Mouse (Mus musculus) liver, embryonic 14.5 days (tissue): ENCODE measurements around the gene Actn2. TPM values are rescaled to one million over a fixed set of nuclear protein-coding genes. Genes with fewer than 3 reads are reported as not detected.

Experiments used
- ATAC-seq: fragments of 200-750 bp; cut with Nextera tagmentation; 2 replicates; pipeline ENCODE4 v1.8.0; 2017; ENCODE audit warnings: moderate number of reproducible peaks, mild to moderate bottlenecking, moderate library complexity; ENCODE audit not compliant: insufficient read depth
- DNase-seq, 3 experiments: peaks; one replicate each; pipeline ENCODE4 v3.0.0-alpha.2; 2012 to 2013; ENCODE audit warnings: low read depth in 3 of 3, low spot score in 3 of 3
- H3K27ac ChIP-seq: fragments of 300-500 bp; sonication (generic); 2 replicates; pipeline ENCODE4 v1.5.1; 2014; ENCODE audit warnings: moderate library complexity, mild to moderate bottlenecking, control low read depth, inconsistent platforms
- H3K27me3 ChIP-seq: fragments of 300-500 bp; sonication (generic); 2 replicates; pipeline ENCODE4 v1.6.1; 2014; ENCODE audit warnings: mild to moderate bottlenecking, low read length, moderate library complexity; ENCODE audit not compliant: control insufficient read depth, insufficient read depth
- H3K36me3 ChIP-seq: fragments of 300-500 bp; sonication (generic); replicated peaks from 2 replicates; pipeline ENCODE4 v1.6.1; 2014; ENCODE audit warnings: low read depth; ENCODE audit not compliant: control insufficient read depth, insufficient read depth
- H3K4me1 ChIP-seq, 2 experiments: fragments of 200-500 bp in 1 of 2; fragments of 300-500 bp in 1 of 2; sonication (generic) in 1 of 2; replicated peaks; 2 replicates each; pipeline ENCODE4 v1.6.1; 2012 to 2014; ENCODE audit warnings: antibody characterized with exemption in 1 of 2, inconsistent platforms in 1 of 2, low read length in 1 of 2; ENCODE audit not compliant: control insufficient read depth in 2 of 2, insufficient read depth in 2 of 2
- H3K4me2 ChIP-seq: fragments of 300-500 bp; sonication (generic); 2 replicates; pipeline ENCODE4 v1.6.1; 2014; ENCODE audit warnings: low read depth, mild to moderate bottlenecking, control low read depth, moderate library complexity
- H3K4me3 ChIP-seq, 2 experiments: fragments of 200-500 bp in 1 of 2; fragments of 300-500 bp in 1 of 2; sonication (generic) in 1 of 2; 2 replicates each; pipeline ENCODE4 v1.5.1; 2012 to 2014; ENCODE audit warnings: low read depth in 2 of 2, low read length in 2 of 2, mild to moderate bottlenecking in 2 of 2, control low read depth in 1 of 2, inconsistent platforms in 1 of 2, moderate library complexity in 1 of 2; ENCODE audit not compliant: insufficient read depth in 1 of 2
- H3K9ac ChIP-seq: fragments of 300-500 bp; sonication (generic); replicated peaks from 2 replicates; pipeline ENCODE4 v1.6.1; 2014; ENCODE audit warnings: mild to moderate bottlenecking, control low read depth, moderate library complexity
- H3K9me3 ChIP-seq: fragments of 300-500 bp; sonication (generic); 2 replicates; pipeline ENCODE4 v1.6.1; 2016; ENCODE audit warnings: low read length, mixed read lengths; ENCODE audit not compliant: control insufficient read depth
- CTCF ChIP-seq: IDR thresholded peaks from 2 replicates; pipeline ENCODE4 v1.5.1; 2016; ENCODE audit warnings: antibody characterized with exemption, low read depth, control low read depth
- EP300 ChIP-seq: IDR thresholded peaks from 2 replicates; pipeline ENCODE4 v1.6.1; 2016; ENCODE audit warnings: antibody characterized with exemption, low read depth
- WGBS: fragments of 180-500 bp; shearing (Covaris S2); extraction: QIAGEN DNeasy Blood & Tissue Kit; methylation state at CpG from one replicate; pipeline ENCODE4 v1.1.7; 2014; ENCODE audit not compliant: insufficient replicate concordance; 5-methylcytosine and 5-hydroxymethylcytosine counted together
- polyA plus RNA-seq, 2 experiments: library from polyadenylated mRNA; depleted of rRNA in 1 of 2; stranded (reverse) in 1 of 2; unstranded in 1 of 2; fragments of >200 nt; fragmentation: Nextera tagmentation in 1 of 2; extraction: Ambion mirVana in 1 of 2; gene quantifications; 2 replicates each; pipeline versions ENCODE4 v1.2.1 to v1.2.3; 2012 to 2014

The Actn2 gene
- polyA plus RNA-seq, 2 experiments: 0.16 to 0.37 TPM

- TF ChIP-seq CTCF (no peak), EP300 (no peak)
- Histone ChIP-seq H3K4me2 (no peak overlapping the region), H3K27ac (no peak overlapping the region), H3K9me3 (no peaks in the 10 kb centered on the region), H3K4me1 (no peaks in the 10 kb centered on the region), H3K4me3 (no peak overlapping the region), H3K9ac (no peak overlapping the region), H3K27me3 (no peaks in the 10 kb centered on the region), H3K36me3 (peaks cover 37% of the 10 kb centered on the region)
- 78% methylated on average over 4 of the region's 4 CpGs for WGBS
- no peak for DNase-seq
- ATAC-seq: no peak
These were observed 96.6 kb downstream of the Actn2 start for GRCm38 (mm10) chr13:12243991-12244390.

DNA sequence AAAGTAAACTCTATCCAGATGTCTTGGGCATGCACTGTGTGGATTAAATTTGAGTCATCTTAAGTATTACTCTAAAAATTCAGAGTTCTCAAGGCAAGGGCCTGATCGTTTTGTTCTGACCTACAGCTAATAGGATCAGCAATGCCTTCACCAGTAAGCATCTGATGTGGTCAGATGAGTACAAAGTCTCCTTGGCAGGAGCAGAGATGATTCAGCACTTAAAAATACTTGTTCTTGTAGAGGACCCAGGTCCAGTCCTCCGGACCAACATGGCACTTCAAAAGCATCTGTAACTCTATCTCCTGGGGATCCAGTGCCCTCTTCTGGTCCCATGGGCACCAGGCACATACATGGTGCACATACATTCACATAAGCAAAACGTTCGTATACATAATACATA is 108.4 kb downstream of the Actn2 start:
- H3K9ac ChIP-seq: no peak overlapping the region
- H3K4me2 ChIP-seq: no peak overlapping the region
- no peak for ATAC-seq
- H3K36me3 ChIP-seq: peaks cover 15% of the 10 kb centered on the region
- H3K9me3 ChIP-seq: no peaks in the 10 kb centered on the region
- no peak overlapping the region for H3K27ac ChIP-seq
- DNase-seq: no peak
- no peak overlapping the region for H3K4me3 ChIP-seq
- WGBS: 71% methylated on average over 4 of the region's 4 CpGs
- H3K27me3 ChIP-seq: no peaks in the 10 kb centered on the region
- no peaks in the 10 kb centered on the region for H3K4me1 ChIP-seq
- TF ChIP-seq EP300: no peak

- Histone ChIP-seq H3K4me3 (no peak overlapping the region), H3K36me3 (peaks cover 17% of the 10 kb centered on the region), H3K4me1 (no peaks in the 10 kb centered on the region), H3K9me3 (no peaks in the 10 kb centered on the region), H3K27me3 (no peaks in the 10 kb centered on the region), H3K4me2 (no peak overlapping the region), H3K9ac (no peak overlapping the region), H3K27ac (no peak overlapping the region)
- no peak for TF ChIP-seq EP300
- TF ChIP-seq CTCF: no peak
- no peak for ATAC-seq
- no peak for DNase-seq
- 83% methylated on average over 4 of the region's 4 CpGs for WGBS
These were observed 112.3 kb downstream of the Actn2 start for GRCm38 (mm10) chr13:12228248-12228647.

DNA sequence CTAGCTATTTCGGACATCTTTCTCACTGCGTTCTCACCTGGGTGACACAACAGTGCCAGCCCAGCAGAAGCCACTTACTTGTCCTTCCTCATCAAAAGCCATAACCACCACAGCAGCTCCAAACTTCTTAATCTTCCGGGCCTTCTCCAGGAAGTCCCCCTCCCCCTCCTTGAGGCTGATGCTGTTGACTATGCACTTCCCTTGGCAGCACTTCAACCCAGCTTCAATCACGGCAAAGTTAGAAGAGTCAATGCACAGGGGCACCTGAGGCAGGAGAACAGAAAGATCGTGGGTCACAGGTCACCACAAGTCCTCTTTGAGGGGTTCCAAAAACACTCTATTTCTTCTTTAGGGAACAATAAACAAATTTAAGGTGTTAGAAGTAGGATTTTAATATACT is 113.0 kb downstream of the Actn2 start:
- H3K9ac ChIP-seq: no peak overlapping the region
- WGBS: 74% methylated on average over 5 of the region's 5 CpGs
- H3K4me2 ChIP-seq: no peak overlapping the region
- DNase-seq: no peak
- ATAC-seq: no peak
- H3K9me3 ChIP-seq: no peaks in the 10 kb centered on the region
- H3K27me3 ChIP-seq: no peaks in the 10 kb centered on the region
- peaks cover 17% of the 10 kb centered on the region for H3K36me3 ChIP-seq
- H3K27ac ChIP-seq: no peak overlapping the region
- no peak overlapping the region for H3K4me3 ChIP-seq
- no peak for TF ChIP-seq CTCF
- TF ChIP-seq EP300: no peak
- no peaks in the 10 kb centered on the region for H3K4me1 ChIP-seq

Other genes with a start within 250 kb of the Actn2 start
- gene Ryr2, start 233.8 kb downstream of the Actn2 start, polyA plus RNA-seq (2012; rRNA removed): 0.10 and 0.16 TPM in 2 replicates
- gene Ryr2, start 233.8 kb downstream of the Actn2 start, polyA plus RNA-seq (2014; fragmentation: Nextera tagmentation; extraction: Ambion mirVana): 0.19 and 0.53 TPM in 2 replicates
- 3.5 and 4.0 TPM in 2 replicates for gene Mtr, start 82.6 kb downstream of the Actn2 start, polyA plus RNA-seq (2012; rRNA removed)
- gene Mtr, start 82.6 kb downstream of the Actn2 start, polyA plus RNA-seq (2014; fragmentation: Nextera tagmentation; extraction: Ambion mirVana): 9.6 and 11.7 TPM in 2 replicates
- 8.3 and 10.9 TPM in 2 replicates for gene Heatr1, start 54.3 kb upstream of the Actn2 start, polyA plus RNA-seq (2012; rRNA removed)
- gene Heatr1, start 54.3 kb upstream of the Actn2 start, polyA plus RNA-seq (2014; fragmentation: Nextera tagmentation; extraction: Ambion mirVana): 13.5 and 16.8 TPM in 2 replicates
- gene Lgals8, start 124.2 kb upstream of the Actn2 start, polyA plus RNA-seq (2012; rRNA removed): 7.8 and 12.7 TPM in 2 replicates
- gene Lgals8, start 124.2 kb upstream of the Actn2 start, polyA plus RNA-seq (2014; fragmentation: Nextera tagmentation; extraction: Ambion mirVana): 12.7 and 13.2 TPM in 2 replicates
- 0.04 TPM in 2 replicates for gene Edaradd, start 179.7 kb upstream of the Actn2 start, polyA plus RNA-seq (2012; rRNA removed)
- 0.05 and 0.13 TPM in 2 replicates for gene Edaradd, start 179.7 kb upstream of the Actn2 start, polyA plus RNA-seq (2014; fragmentation: Nextera tagmentation; extraction: Ambion mirVana)
- 0.60 and 0.76 TPM in 2 replicates for gene Ero1lb, start 225.1 kb upstream of the Actn2 start, polyA plus RNA-seq (2012; rRNA removed)
- gene Ero1lb, start 225.1 kb upstream of the Actn2 start, polyA plus RNA-seq (2014; fragmentation: Nextera tagmentation; extraction: Ambion mirVana): 1.5 and 1.9 TPM in 2 replicates